Mouse (Mus musculus) naive thymus-derived CD4-positive, alpha-beta T cell, adult 2 months (primary cell): ENCODE measurements at regions not wholly inside any gene's neighbourhood (a gene's known extent, or its start where the extent isn't known, plus 50 kb on each side); places are given as distances from the start of the nearest gene placed in this dataset.
A peak's percentile ranks its signal among the peaks of the same experiment; 100 is the strongest.

ENCODE experiments used
- DNase-seq: peaks from one replicate; pipeline ENCODE4 v3.0.0-alpha.2; 2011; ENCODE audit warnings: low read depth

DNA sequence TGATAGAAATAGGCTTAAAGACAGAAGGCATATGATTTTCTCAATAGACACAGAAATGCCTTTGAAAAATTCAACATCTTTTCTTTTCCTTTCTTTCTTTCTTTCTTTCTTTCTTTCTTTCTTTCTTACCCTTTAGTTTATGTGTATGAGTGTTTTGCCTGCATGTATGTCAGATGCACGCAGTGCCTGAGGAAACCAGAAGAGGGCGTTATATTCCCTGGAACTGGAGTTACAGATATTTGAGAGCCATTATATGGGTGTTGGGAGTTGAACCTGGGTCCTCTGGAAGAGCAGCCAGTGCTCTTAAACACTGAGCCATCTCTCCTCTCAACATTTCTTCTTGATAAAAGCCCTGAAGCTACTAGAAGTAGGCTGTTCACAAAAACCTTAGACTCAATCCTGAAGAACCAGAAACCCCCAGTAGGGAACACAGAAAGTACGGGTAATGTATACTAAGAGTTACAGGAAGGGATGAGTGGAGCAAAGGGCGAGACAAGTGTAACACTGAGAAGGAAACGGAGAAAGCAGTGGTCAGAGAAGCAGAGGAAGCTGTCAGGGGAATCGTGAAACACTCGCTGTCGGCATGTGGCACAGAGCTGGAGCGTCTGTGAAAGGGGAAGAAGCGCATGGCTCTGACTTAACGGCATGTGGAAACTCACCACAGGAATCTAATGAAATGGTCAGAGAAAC is 2253.4 kb downstream of the 4930444P10Rik start:
- no peak for DNase-seq

DNA sequence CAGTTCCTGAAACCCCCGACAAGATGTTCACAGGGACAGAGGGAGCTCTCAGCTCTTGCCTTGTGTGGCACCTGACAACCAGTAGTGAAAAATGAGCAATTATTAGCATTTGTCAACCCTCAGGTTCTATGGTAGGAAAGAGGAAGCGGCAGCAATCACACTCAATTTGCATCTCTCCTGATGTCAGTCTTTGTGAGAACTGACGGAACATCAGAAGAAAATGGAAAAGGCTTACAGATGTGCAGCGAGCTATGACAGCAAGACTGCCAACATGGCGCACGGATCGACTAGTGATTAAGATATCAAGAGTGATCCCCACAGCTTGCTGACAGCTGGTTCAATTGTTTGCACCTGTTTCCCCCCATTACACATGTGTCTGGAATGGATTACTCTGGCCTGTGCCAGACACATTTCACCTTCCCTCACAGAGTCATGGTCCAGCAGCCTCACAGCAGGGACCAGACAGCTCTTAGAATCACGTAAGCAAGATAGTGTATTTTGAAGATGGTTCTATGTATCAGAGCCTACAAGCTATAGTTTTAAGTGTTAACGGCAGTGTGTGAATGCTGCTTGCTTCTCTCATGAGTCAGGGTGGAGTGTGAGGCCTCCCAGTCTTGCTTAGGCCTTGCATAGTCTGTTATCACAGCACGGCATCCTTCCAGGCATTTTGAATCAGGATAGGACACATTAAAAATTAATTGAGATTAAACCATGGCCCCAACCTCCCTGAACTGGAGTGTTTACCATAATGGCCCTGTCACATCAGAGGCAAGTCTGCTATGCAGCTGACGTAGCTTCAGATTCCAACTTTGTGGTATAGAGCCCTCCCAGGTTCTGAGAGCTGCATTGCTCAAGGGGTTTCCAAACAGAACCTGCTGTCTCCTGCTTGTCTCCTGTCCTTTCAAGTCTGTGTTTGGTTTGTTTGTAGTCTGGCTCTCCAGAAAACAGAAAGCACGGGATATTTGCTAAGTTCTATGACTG is 2258.0 kb downstream of the 4930444P10Rik start:
- DNase-seq = no peak

DNA sequence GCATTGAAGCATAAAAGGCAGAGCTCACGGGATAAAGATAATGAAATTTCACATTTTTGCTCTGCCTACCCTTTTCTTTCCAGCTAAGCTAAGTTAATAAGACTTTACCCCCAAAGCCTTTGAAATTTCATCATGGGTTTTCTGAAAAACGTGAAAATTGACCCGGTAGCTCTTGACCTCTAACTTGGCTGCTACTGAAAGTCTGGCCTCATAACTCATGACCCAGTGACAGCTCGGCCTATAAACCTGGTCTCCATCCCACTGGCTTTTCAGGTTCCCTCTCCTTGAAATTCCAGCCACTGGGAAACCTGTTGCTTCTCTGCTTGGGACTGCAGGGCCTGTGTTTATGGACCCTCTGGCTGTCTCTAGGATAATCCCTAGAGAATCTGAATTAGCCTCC is 2285.3 kb downstream of the 4930444P10Rik start:
- DNase-seq = no peak

- no peak for DNase-seq
These were observed 2292.7 kb downstream of the 4930444P10Rik start for GRCm38 (mm10) chr1:13800460-13800859.

DNA sequence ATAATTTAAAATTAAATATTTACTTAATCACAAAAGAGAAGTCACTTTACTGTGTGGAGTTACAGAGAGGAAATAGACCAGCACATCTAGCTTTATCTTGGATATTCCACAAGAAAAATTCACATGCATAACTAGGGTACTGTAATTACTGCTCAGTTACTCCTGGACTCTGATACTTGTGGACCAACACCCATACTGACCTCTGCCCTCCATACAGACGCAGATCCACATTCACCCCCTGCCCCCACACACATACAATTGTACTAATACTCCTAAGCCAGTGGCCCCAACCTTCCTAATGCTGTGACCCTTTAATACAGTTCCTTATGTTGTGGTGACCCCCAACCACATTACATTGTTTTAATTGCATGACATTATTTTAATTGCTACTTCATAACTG is 2294.3 kb downstream of the 4930444P10Rik start:
- no peak for DNase-seq

DNA sequence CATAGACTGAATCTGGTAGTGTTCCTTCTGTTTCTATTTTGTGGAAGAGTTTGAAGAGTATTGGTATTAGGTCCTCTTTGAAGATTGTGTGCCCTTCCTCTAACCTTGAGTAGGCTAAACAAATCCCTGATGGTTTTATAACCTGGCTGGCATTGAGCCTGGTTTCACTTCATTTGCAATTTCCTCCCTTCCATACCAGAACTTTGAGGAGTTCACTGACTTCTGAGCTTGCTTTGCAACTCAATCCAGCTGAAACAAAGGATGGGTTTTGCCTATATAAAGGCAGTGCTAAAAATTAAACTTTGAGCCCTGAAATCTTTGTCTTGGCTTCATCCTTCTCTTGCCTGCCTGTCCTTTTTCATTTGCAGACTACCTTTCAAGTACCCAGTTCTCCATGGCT is 2297.9 kb downstream of the 4930444P10Rik start:
- DNase-seq = no peak

- peak; percentile 60 for DNase-seq
These were observed 2303.6 kb downstream of the 4930444P10Rik start for GRCm38 (mm10) chr1:13789318-13790085.

- no peak for DNase-seq
These were observed 2306.1 kb downstream of the 4930444P10Rik start for GRCm38 (mm10) chr1:13787016-13787415.

- peak; percentile 68 for DNase-seq
These were observed 2308.7 kb downstream of the 4930444P10Rik start for GRCm38 (mm10) chr1:13784396-13784795.

- no peak for DNase-seq
These were observed 2310.5 kb downstream of the 4930444P10Rik start for GRCm38 (mm10) chr1:13782633-13783032.

DNA sequence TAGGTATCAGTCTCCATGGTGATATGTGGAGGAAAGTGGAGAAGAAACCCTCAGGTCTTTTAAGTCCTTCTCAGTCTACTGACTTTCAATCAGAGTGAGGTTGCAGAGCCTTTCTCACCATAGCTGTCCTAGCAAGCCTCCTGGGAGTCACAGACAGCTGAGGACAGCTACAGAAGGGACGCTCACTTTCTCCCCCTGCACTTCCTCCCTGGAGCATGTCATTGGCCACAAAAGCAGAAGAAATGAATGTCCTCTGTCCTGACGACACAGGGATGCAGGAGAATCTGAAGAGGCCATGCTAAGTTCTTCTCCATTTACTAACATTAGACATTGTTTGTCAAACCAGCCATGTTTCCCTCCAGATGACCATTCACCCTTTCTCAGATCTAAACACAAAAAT is 2321.0 kb downstream of the 4930444P10Rik start:
- no peak for DNase-seq

DNA sequence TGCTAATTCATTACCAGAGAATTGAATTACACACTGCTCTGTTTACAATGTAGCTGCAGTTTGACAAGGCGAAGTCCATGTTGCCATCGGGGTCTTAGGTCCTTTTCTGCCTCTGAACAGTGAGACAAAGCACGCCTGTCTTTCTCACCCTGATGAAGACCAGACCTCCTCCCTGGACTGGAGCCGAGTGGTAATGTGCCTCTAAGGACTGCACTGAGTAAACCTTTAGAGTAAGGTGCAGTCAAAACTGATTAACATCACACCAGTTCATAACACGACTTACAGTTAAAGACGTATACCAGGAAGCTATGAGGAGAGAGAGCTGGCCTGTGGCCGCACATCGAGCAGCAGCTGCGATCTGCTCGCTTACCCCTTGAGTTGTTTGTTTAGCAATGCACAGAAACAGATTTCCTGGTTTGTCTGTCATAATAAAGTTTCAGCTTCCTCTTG is 2322.1 kb downstream of the 4930444P10Rik start:
- no peak for DNase-seq

GRCm38 (mm10) chr1:13752479-13752878 is 2338.6 kb downstream of the A830018L16Rik start:
- DNase-seq = no peak

DNA sequence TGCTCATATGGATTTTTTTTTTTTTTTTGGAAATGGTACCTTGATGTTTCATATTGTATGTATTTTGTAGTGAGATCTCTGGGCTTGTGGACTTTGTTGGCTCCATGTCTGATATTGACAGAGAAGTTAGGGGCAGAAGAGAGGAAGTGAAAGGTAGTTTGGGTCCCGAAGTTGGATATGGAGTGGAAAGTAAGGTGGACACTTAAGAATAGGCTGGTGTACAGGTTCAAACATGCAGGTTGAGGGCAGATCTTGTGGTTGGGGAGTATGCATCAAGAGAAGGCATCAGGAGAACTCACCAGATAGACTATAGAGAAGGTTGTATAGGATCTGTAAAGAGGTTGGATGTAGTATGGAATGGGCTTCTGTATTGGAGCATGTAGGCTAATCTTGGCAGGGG is 2337.5 kb downstream of the A830018L16Rik start:
- DNase-seq = no peak
